Mouse (Mus musculus) right cerebral cortex, postnatal 36 days (tissue): ENCODE measurements around the gene Cetn2.

Experiments
- DNase-seq, 2 experiments: peaks; one replicate each; pipeline ENCODE4 v3.0.0; 2022; ENCODE audit warnings: low spot score in 2 of 2, mixed read lengths in 1 of 2

Gene Cetn2

GRCm38 (mm10) chrX:72917884-72918681 lies at the start of gene Cetn2, which contains the start of gene Nsdhl:
Gene Cetn2 (minus strand): TSS chrX:72918411.
Gene Nsdhl (plus strand): TSS chrX:72918557.
- DNase-seq: peak; percentile 86 to 91

GRCm38 (mm10) chrX:72962743-72963142 lies 44.5 kb upstream of the Cetn2 start:
- no peak for DNase-seq

GRCm38 (mm10) chrX:72961511-72961910 lies 43.3 kb upstream of the Cetn2 start:
- DNase-seq: no peak

- no peak for DNase-seq
Observed at GRCm38 (mm10) chrX:72960431-72960830, 42.2 kb upstream of the Cetn2 start.

- DNase-seq: no peak
Observed at GRCm38 (mm10) chrX:72956486-72956885, 38.3 kb upstream of the Cetn2 start.

- no peak for DNase-seq
Observed at GRCm38 (mm10) chrX:72953464-72953863, 35.3 kb upstream of the Cetn2 start.

GRCm38 (mm10) chrX:72921391-72921790 lies 3.2 kb upstream of the Cetn2 start:
- no peak for DNase-seq

GRCm38 (mm10) chrX:72918682-72919059 lies 460 bp upstream of the Cetn2 start:
- no peak for DNase-seq

GRCm38 (mm10) chrX:72911611-72912010 lies 6.6 kb downstream of the Cetn2 start:
- DNase-seq: no peak

GRCm38 (mm10) chrX:72908404-72908741 lies 9.8 kb downstream of the Cetn2 start:
- no peak for DNase-seq

- DNase-seq: no peak
Observed at GRCm38 (mm10) chrX:72907619-72908403, 10.4 kb downstream of the Cetn2 start.

- no peak for DNase-seq
Observed at GRCm38 (mm10) chrX:72902530-72902929, 15.7 kb downstream of the Cetn2 start.

- no peak for DNase-seq
Observed at GRCm38 (mm10) chrX:72896055-72896437, 22.2 kb downstream of the Cetn2 start.

- peak; percentile 37 to 54 for DNase-seq
Observed at GRCm38 (mm10) chrX:72895388-72896054, 22.7 kb downstream of the Cetn2 start.
